In the genomic region with DNA sequence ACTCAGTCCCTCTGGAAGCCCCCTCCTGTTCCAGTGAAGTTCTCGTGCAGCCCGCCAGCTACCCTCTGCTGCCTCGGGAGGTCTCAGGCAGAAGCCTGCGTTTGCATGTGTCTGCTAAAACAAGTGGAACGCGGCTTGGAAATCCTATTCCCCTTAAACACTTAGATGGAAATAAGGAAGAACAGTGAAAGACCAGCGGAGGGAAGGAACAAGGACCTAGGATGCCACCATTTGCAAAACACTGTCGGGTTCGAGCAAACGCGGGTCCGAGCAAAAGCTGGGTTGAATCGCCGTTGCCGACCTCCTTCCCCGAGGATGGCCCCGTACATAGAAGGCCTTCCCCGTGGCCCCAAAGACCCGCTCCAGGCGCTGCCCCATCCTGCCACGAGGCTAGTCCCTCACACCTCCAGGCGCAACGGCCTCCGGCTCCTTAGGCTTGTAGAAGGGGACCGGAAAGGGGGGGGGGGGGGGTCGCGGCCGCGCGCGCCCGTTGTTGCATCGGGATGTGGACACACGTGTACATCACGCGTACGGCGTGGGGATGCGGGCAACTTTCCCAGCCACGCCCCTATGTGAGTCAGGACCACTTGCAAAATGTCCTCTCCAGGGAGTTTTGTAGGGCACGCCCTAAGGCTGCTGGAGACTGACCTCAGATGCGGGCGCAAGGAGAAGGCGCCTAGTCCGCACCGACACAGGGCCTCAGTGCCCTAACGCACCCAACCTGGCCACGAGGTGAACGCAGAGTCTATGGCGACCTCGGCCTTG, we compare ENCODE assay signal across 7 mouse cellular contexts. TPM values are rescaled to one million over a fixed set of nuclear protein-coding genes. Genes with fewer than 3 reads are reported as not detected.
A peak's percentile ranks its signal among the peaks of the same experiment; 100 is the strongest.
DNase-seq lines count a peak whose midpoint lies in the region; ATAC-seq and TF ChIP-seq lines count a peak whose summit lies in the region.

No protein-coding gene starts in this region.

- WGBS in forebrain, embryonic 16.5 days = 2% methylated on average over 49 of the region's 51 CpGs
- under 1% methylated on average over 46 of the region's 51 CpGs for WGBS in intestine, embryonic 15.5 days

- H3K27me3 ChIP-seq in forebrain, embryonic 16.5 days (replicated peaks; ENCODE audit: control insufficient read depth, insufficient read depth, low read length) = peaks cover 49% of the 10 kb centered on the region
- H3K27me3 ChIP-seq in intestine, embryonic 15.5 days (replicated peaks) = peaks cover 49% of the 10 kb centered on the region

- H3K9me3 ChIP-seq in ES-E14 (ENCODE audit: control insufficient read depth, insufficient read depth, low read depth, low read length) = no peaks in the 10 kb centered on the region
- H3K9me3 ChIP-seq in forebrain, embryonic 16.5 days (ENCODE audit: control insufficient read depth, low read length) = no peaks in the 10 kb centered on the region
- H3K9me3 ChIP-seq in intestine, embryonic 15.5 days = no peaks in the 10 kb centered on the region

- H3K4me2 ChIP-seq in forebrain, embryonic 16.5 days (ENCODE audit: low read length) = peak overlapping the region; percentile 71
- peak overlapping the region; percentile 72 for H3K4me2 ChIP-seq in intestine, embryonic 15.5 days (replicated peaks)

- DNase-seq in ES-E14 (ENCODE audit: low read depth, low spot score) = no peak
- peak; percentile 42 to 48 for DNase-seq in adrenal gland, adult 18-20 months (ENCODE audit: low spot score in 2 of 2)
- DNase-seq in right cerebral cortex, postnatal 4 days = no peak
- no peak for DNase-seq in ovary, adult 18-20 months (ENCODE audit: low spot score)

- peaks cover 0 to 9% of the 10 kb centered on the region in 2 experiments; a peak in 1 of 4 replicates for H3K4me1 ChIP-seq in ES-E14 (ENCODE audit: control insufficient read depth in 2 of 2, insufficient read depth in 2 of 2, low read length in 2 of 2, poor library complexity in 1 of 2)
- peaks cover 26% of the 10 kb centered on the region for H3K4me1 ChIP-seq in forebrain, embryonic 16.5 days (replicated peaks; ENCODE audit: control insufficient read depth, insufficient read depth, low read length)
- peaks cover 16% of the 10 kb centered on the region; the same call in 1 of the 2 replicates for H3K4me1 ChIP-seq in intestine, embryonic 15.5 days (replicated peaks)

- no peaks in the 10 kb centered on the region for H3K36me3 ChIP-seq in ES-E14 (ENCODE audit: control insufficient read depth, insufficient read depth, low read length, poor library complexity, severe bottlenecking)
- no peaks in the 10 kb centered on the region for H3K36me3 ChIP-seq in forebrain, embryonic 16.5 days (ENCODE audit: control insufficient read depth, insufficient read depth)
- no peaks in the 10 kb centered on the region for H3K36me3 ChIP-seq in intestine, embryonic 15.5 days

- peak; percentile 49 for ATAC-seq in forebrain, embryonic 16.5 days
- ATAC-seq in intestine, embryonic 15.5 days = peak; percentile 39
- ATAC-seq in megakaryocyte-erythroid progenitor cell, adult 5-6 weeks (replicated peaks; ENCODE audit: low FRiP score, low TSS enrichment, poor library complexity, severe bottlenecking) = 0 out of 2 replicates have a peak, but pooled peaks have one; percentile 28

- in situ Hi-C loops in ES-E14 (cut with MboI; ENCODE audit: low sequenced_read_pairs in 2 of 2, unreplicated experiment in 2 of 2) = no loop called here

- H3K27ac ChIP-seq in ES-E14 (ENCODE audit: insufficient read depth, low read depth, low read length, poor library complexity, severe bottlenecking) = no peak overlapping the region
- H3K27ac ChIP-seq in forebrain, embryonic 16.5 days (ENCODE audit: low read length) = no peak overlapping the region
- H3K27ac ChIP-seq in intestine, embryonic 15.5 days = no peak overlapping the region

- no peak overlapping the region for H3K9ac ChIP-seq in ES-E14 (ENCODE audit: insufficient read depth, low read depth, low read length, poor library complexity, severe bottlenecking)
- peak overlapping the region; percentile 18; the same call in 1 of the 2 replicates for H3K9ac ChIP-seq in forebrain, embryonic 16.5 days (replicated peaks; ENCODE audit: low read depth, low read length)
- H3K9ac ChIP-seq in intestine, embryonic 15.5 days = no peak overlapping the region

- H3K4me3 ChIP-seq in ES-E14 (ENCODE audit: insufficient read depth in 1 of 2, low read depth in 1 of 2, low read length in 2 of 2, poor library complexity in 1 of 2, severe bottlenecking in 1 of 2) = peak overlapping the region; percentile 42 to 44; a peak in 3 of 4 replicates
- H3K4me3 ChIP-seq in forebrain, embryonic 16.5 days (replicated peaks; ENCODE audit: low read length) = peak overlapping the region; percentile 41
- peak overlapping the region; percentile 33 for H3K4me3 ChIP-seq in intestine, embryonic 15.5 days (replicated peaks)

TF ChIP-seq in ES-E14, 5 proteins besides CTCF, POLR2A, EP300 and RAD21:
- TF ChIP-seq ZC3H11A (IDR thresholded peaks at IDR 0.05; ENCODE audit: borderline replicate concordance, low read depth, low read length) (no peak), HCFC1 (IDR thresholded peaks at IDR 0.05; ENCODE audit: borderline replicate concordance, insufficient read depth, low read length) (no peak), MAFK (IDR thresholded peaks at IDR 0.05; ENCODE audit: insufficient read depth, low read depth, low read length) (no peak), CHD2 (IDR thresholded peaks at IDR 0.05; ENCODE audit: low read depth, low read length) (no peak), ZNF384 (IDR thresholded peaks at IDR 0.05; ENCODE audit: low read depth, low read length) (no peak)
TF ChIP-seq in ES-E14: peak in this region for 0.

RNA-seq across cellular contexts. Expression of a gene that starts 21.5 kb away (rescaled TPM):
- 0.45 and 0.48 TPM in 2 replicates for total RNA-seq in ES-E14 (2012; rRNA removed)
- total RNA-seq in adrenal gland, adult 18-20 months (2021) = 10 to 100 TPM; 16.8 to 27.9 TPM
- 25.9 and 28.5 TPM in 2 replicates for polyA plus RNA-seq in forebrain, embryonic 16.5 days (2015; fragmentation: Nextera tagmentation; extraction: Ambion mirVana)
- 3.3 and 3.9 TPM in 2 replicates for polyA plus RNA-seq in intestine, embryonic 15.5 days (2015; fragmentation: Nextera tagmentation; extraction: Ambion mirVana)
- total RNA-seq in megakaryocyte-erythroid progenitor cell, adult 5-6 weeks (2014; fragmentation: Nextera tagmentation) = 2.1 and 3.7 TPM in 2 replicates
- total RNA-seq in megakaryocyte-erythroid progenitor cell, adult 5-6 weeks (2017) = 5.5 and 7.4 TPM in 2 replicates

Comparison
In these comparisons a context has a peak if more than half of its experiments do, and no peak if none do; other contexts are left out.
1. DNase-seq: peak in adrenal gland, adult 18-20 months (2 of 2); none in ES-E14 (single experiment), right cerebral cortex, postnatal 4 days (single experiment) and ovary, adult 18-20 months (single experiment).
2. Peak in every context shown above with its lines, with median percentiles within 50 percentile points of each other: H3K4me3 ChIP-seq and ATAC-seq.